Mouse (Mus musculus) adipocyte (in vitro differentiated cells): ENCODE results near the gene Dbnl.
A peak's percentile ranks its signal among the peaks of the same experiment; 100 is the strongest.

Experiments used
- DNase-seq: peaks from one replicate; pipeline ENCODE4 v3.0.0-alpha.2; 2016; ENCODE audit warnings: low spot score

Dbnl gene

DNA sequence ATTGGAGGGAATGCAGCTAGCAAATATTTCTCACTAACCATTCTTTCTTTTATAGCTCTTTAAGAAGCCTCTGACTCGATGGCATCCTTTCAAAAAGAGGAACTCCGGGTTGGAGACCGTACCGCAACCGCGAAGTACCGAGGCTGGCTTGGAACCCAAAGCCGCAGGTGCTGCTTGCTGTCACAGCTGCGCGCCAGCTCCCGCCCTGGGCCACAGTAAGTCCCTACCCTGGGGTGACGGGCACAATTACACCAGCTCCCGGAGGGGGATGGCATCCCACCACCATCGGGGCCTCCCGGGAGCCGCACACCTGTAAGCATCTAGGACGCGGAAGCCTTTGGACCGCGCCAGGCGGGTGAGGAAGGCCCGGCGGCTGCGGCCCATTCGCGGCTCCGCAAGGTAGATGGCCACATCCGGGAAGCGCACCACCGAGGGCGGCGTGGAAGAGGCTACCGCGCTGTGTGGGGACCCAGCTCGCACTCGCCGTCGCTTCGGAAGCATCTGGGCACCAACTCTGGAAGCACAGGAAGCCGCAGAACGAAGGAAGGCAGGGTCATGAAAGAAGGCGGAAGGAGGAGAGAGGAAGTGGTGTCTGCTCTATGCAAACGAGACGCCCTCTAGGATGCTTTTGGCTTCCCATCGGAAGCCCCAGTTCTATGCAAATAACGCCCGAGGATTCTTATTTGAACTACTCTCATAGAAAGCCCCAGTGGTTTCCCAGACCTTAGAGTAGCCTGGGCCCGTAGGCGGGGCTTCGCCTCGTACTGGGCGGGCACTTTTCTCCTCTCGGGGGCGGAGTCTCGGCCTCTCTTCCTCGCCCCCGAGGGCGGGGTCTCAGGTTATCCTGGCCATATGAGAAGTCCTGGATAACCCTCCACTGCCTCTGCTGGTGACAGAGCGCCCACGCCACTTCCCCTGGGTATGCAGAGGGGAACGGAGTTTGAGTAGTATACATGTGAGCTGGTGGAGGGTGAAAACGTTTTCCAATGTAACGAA is 49.3 kb downstream of the Dbnl start, which contains the start of gene Polm:
TSS of gene Polm (minus strand) at position 766 of the 996 bp plus-strand sequence.
- peak; percentile 93 for DNase-seq

DNA sequence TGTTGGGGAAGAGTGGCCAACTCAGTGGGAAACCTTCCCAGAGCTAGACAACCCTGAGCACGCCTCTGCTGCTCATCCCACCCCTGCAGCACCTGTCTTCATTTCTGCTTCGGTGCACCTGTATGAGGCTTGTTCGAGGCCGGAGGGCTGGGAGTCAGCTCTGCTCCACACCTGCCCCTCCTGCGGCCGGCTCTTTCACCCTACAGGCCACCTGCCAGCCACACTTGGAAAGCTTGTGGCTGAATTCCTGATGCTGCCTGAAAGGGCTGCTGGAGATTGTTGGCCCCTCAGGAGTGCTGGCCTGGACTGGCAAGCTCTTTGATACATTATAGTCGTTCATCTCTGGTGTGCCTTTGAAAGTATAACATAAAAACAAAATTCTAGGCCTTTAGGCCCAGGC is 52.1 kb downstream of the Dbnl start:
- DNase-seq = no peak

DNA sequence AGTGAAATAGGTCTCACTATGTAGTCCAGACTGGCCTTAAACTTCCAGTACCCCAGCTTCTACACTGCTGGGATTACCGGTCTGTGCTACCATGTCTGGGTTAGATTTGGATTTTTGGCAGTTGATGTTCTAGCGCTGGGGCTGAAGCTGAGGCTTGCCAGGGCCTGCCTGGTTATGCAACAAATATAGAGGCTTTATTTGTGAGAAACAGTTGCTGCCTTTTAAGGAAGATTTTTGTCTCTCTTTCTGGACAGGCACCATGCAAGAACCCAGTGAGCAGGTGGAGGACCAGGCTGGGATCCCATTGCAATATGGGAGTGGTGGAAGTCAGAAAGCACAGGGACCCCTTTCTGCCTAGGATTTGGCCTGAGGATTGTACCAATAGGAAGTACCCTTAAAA is 53.5 kb downstream of the Dbnl start:
- peak; percentile 35 for DNase-seq

DNA sequence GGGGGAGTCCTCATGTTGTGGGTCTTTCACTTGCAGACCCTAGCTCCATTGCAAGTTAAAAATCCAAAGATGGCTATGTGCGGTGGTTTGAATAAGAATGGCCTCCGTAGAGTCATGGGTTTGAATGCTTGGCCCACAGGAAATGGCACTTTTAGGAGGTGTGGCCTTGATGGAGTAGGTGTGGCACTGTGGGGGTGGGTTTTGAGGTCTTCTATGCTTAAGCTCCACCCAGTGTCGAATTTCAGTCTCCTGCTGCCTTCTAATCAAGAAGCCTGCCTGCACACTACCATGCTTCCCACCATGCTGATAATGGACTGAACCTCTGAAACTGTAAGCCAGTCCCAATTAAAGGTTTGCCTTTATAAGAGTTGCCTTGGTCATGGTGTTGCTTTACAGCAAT is 54.8 kb downstream of the Dbnl start:
- DNase-seq = no peak

DNA sequence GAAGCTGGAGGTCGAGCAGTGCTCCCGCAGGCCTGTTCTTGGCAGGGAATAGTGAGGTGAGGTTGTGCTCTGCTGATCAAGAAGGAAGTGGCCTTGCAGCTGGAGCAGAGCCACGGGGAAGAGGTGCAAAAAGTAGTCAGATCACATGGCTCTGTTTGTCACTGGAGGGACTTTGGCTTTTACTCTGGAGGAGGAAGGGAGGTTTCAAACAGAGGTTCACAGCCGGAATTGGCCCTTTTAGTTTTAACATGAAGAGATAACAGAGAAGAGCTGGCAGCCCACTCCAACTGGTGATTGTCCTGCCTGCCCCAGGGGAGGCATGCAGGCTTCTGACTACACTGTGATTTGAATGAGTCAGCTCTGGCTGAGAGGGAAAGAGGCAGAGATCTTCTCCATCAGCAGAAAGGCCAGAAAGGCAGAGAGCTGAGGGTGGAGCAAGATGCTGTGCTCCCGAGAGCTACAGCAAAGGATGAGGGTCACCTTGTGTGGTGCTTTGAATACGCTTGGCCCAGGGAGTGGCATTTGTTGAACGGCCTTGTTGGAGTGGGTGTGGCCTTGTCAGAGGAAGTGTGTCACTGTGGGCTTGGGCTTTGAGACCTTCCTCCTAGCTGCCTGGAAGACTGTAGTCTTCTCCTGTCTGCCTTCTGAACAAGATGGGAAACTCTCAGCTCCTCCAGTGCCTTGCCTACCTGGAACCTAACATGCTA is 58.5 kb downstream of the Dbnl start:
- DNase-seq = peak; percentile 21

DNA sequence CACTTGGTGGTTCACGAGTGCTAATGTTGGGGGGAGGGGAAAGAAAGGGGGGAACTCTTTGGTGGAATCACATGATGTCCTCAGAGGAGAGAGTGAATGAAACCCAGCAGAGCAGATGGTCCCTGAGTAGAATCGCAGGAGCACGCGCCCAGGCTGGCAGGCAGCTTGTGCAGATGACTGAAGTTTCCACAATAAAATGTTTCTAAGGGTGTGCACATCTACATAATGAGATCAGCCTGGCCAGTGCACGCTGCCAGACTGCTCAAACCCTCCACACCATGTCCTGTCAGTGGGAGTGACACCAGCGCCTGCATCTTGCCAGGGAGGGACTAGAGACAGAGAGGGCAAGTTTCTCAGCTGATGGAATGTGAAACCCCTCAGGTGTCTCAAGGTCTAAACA is 60.5 kb downstream of the Dbnl start:
- no peak for DNase-seq

DNA sequence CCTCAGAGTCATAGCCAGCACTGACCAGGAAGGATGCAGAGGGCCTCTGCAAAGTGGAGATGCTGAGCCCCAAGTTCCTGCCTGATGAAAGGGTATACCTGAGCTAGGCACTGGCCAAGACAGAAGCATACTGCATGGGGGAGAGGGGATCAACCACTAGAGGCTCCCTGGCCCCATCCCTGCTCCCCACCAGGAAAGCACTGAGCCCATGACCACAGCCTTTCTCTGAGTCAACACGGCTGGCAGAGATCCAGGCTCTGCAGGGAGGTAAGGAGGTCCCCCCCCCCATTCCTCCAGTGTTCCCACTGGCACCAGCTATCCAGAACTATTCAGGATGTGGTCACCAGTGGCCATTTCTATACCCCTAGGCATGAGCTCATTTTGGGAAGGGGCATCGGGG is 61.0 kb downstream of the Dbnl start:
- no peak for DNase-seq

DNA sequence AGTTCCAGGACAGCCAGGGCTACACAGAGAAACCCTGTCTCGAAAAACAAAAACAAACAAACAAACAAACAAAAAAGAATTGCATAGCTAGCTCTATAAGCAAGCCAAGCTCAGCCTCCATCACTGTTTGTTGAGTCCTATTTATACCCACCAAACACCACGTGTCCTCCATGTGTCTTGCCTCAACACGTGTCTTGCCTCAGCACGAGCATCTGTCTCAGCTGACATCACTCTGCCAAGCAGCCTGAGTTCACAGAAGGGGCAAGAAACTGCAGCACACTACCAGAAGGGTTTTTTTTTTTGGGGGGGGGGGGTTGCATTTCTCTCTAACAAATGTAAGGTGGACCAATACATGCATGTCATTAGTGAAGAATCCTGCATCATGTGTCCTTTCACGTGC is 62.2 kb downstream of the Dbnl start:
- no peak for DNase-seq
